Mouse (Mus musculus): Measurements from ENCODE around the gene Cacna2d4.
"Not testable (repeated sequence)": the region's sequence is repeated elsewhere in the genome, so short reads cannot be mapped to it uniquely, and the experiment has no call there.

Cacna2d4 gene

GRCm38 (mm10) chr6:119236241-119236640, at the start of gene Cacna2d4:
Gene Cacna2d4, plus strand, starts transcription at chr6:119236526.
- DNase-seq, result no peak

GRCm38 (mm10) chr6:119186658-119187057, 49.7 kb upstream of the Cacna2d4 start:
- peak; percentile 24 for DNase-seq

GRCm38 (mm10) chr6:119187631-119188030, 48.7 kb upstream of the Cacna2d4 start:
- DNase-seq, result no peak

- no peak for DNase-seq
Measured at GRCm38 (mm10) chr6:119191478-119191877, 44.8 kb upstream of the Cacna2d4 start.

- DNase-seq, result no peak
Measured at GRCm38 (mm10) chr6:119193571-119194154, 42.7 kb upstream of the Cacna2d4 start.

- DNase-seq, result no peak
Measured at GRCm38 (mm10) chr6:119194161-119194560, 42.2 kb upstream of the Cacna2d4 start.

GRCm38 (mm10) chr6:119194601-119195000, 41.7 kb upstream of the Cacna2d4 start:
- DNase-seq, result no peak

- DNase-seq, result peak; percentile 67
Measured at GRCm38 (mm10) chr6:119196382-119197305, 39.7 kb upstream of the Cacna2d4 start, which contains the start of gene Cacna1c. Gene Cacna1c, minus strand, starts transcription at chr6:119196418.

GRCm38 (mm10) chr6:119198534-119199273, 37.6 kb upstream of the Cacna2d4 start:
- peak; percentile 23 for DNase-seq

GRCm38 (mm10) chr6:119199274-119199879, 36.9 kb upstream of the Cacna2d4 start:
- DNase-seq, result no peak

- no peak for DNase-seq
Measured at GRCm38 (mm10) chr6:119200362-119200761, 36.0 kb upstream of the Cacna2d4 start.

- DNase-seq, result no peak
Measured at GRCm38 (mm10) chr6:119201575-119201974, 34.8 kb upstream of the Cacna2d4 start.

- no peak for DNase-seq
Measured at GRCm38 (mm10) chr6:119204286-119204685, 32.0 kb upstream of the Cacna2d4 start.

GRCm38 (mm10) chr6:119204915-119205314, 31.4 kb upstream of the Cacna2d4 start:
- DNase-seq, result no peak

GRCm38 (mm10) chr6:119206006-119206405, 30.3 kb upstream of the Cacna2d4 start:
- not testable (repeated sequence) for DNase-seq

- no peak for DNase-seq
Measured at GRCm38 (mm10) chr6:119213375-119213774, 23.0 kb upstream of the Cacna2d4 start.

GRCm38 (mm10) chr6:119214190-119214589, 22.1 kb upstream of the Cacna2d4 start:
- no peak for DNase-seq

- no peak for DNase-seq
Measured at GRCm38 (mm10) chr6:119215040-119215613, 21.2 kb upstream of the Cacna2d4 start.

- DNase-seq, result no peak
Measured at GRCm38 (mm10) chr6:119217661-119218060, 18.7 kb upstream of the Cacna2d4 start.

GRCm38 (mm10) chr6:119218591-119218990, 17.7 kb upstream of the Cacna2d4 start:
- no peak for DNase-seq

GRCm38 (mm10) chr6:119219237-119219870, 17.0 kb upstream of the Cacna2d4 start:
- DNase-seq, result no peak

- DNase-seq, result peak; percentile 68
Measured at GRCm38 (mm10) chr6:119220297-119220696, 16.0 kb upstream of the Cacna2d4 start.

Measured in lung, postnatal 10 days (tissue).